Mouse (Mus musculus) layer of hippocampus, adult 2 months (tissue): ENCODE measurements around the gene Muc20. TPM values are rescaled to one million over a fixed set of nuclear protein-coding genes. Genes with fewer than 3 reads are reported as not detected.

Source experiments
- DNase-seq, 2 experiments: peaks; one replicate each; pipeline ENCODE4 v3.0.0; 2022; ENCODE audit warnings: low spot score in 2 of 2
- H3K27ac ChIP-seq: fragments of 200-600 bp; 2 replicates; pipeline ENCODE4 v1.8.1; 2022
- H3K4me3 ChIP-seq: fragments of 200-600 bp; 2 replicates; pipeline ENCODE4 v1.8.1; 2022; ENCODE audit warnings: mild to moderate bottlenecking
- CTCF ChIP-seq: fragments of 200-600 bp; conservative IDR thresholded peaks from 2 replicates; pipeline ENCODE4 v1.8.1; 2022; ENCODE audit warnings: antibody characterized with exemption, mild to moderate bottlenecking, moderate library complexity
- total RNA-seq, 2 experiments: library from RNA; stranded (reverse); gene quantifications; 2 replicates each; pipeline ENCODE4 v1.2.3; 2021

The Muc20 gene
- total RNA-seq, 2 experiments from 2014 or later = not detected

DNA sequence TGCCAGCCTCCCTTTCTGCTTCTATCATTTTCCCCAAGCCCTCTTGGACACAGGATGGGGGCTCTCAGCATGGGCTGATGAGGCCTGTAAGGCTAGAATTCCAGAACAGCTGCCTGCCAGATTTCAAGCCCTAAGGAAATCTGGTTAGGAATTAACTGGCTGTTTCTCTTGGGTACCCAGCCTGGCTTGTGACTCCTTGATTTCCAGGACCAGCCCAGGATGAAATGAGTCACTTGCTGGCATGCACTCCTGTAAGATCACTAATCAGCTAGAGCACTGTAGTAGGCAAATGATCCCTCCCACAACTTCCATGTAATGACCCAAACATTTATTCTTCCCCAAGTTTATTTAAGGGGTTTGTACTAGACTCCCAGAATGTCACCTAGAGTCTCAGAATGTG lies 69.0 kb downstream of the Muc20 start:
- no peak for DNase-seq
- TF ChIP-seq CTCF = no peak
- H3K27ac ChIP-seq = no peak overlapping the region
- no peak overlapping the region for H3K4me3 ChIP-seq

Other genes starting within 250 kb of the Muc20 start
- gene Tfrc, start 188.5 kb downstream of the Muc20 start, total RNA-seq = 10 to 100 TPM; 70.3 to 72.3 TPM
- 100 to 1,000 TPM; 210 to 212 TPM for gene Tnk2, start 153.6 kb downstream of the Muc20 start, total RNA-seq
- gene Muc4, start 61.5 kb downstream of the Muc20 start, total RNA-seq = not detected
- gene Smbd1, start 13.0 kb upstream of the Muc20 start, total RNA-seq = not detected
- 100 to 1,000 TPM; 110 TPM for gene Fyttd1, start 80.1 kb upstream of the Muc20 start, total RNA-seq
- gene Rubcn, start 80.3 kb upstream of the Muc20 start, total RNA-seq = 10 to 100 TPM; 59.2 to 59.3 TPM
- 10 to 100 TPM; 41.0 to 48.2 TPM for gene Lrch3, start 116.7 kb upstream of the Muc20 start, total RNA-seq